Mouse (Mus musculus) urinary bladder, postnatal 4 days (tissue): ENCODE results near the gene Mrpl48.

Source experiments
- DNase-seq, 2 experiments: peaks; one replicate each; pipeline ENCODE4 v3.0.0; 2021 to 2022; ENCODE audit warnings: low spot score in 2 of 2

The Mrpl48 gene

GRCm38 (mm10) chr7:100608130-100608741, at the start of gene Mrpl48:
Mrpl48 (minus strand) TSS chr7:100608301.
- DNase-seq, result peak; percentile 57 to 62

- DNase-seq, result no peak
Measured at GRCm38 (mm10) chr7:100656739-100657138, 48.6 kb upstream of the Mrpl48 start.

- DNase-seq, result no peak
Measured at GRCm38 (mm10) chr7:100654441-100654840, 46.3 kb upstream of the Mrpl48 start.

- DNase-seq, result peak in 1 of 2 experiments; percentile 16
Measured at GRCm38 (mm10) chr7:100653480-100654266, 45.6 kb upstream of the Mrpl48 start.

GRCm38 (mm10) chr7:100651011-100651410, 42.9 kb upstream of the Mrpl48 start:
- no peak for DNase-seq

GRCm38 (mm10) chr7:100650421-100650820, 42.3 kb upstream of the Mrpl48 start:
- DNase-seq, result no peak

GRCm38 (mm10) chr7:100649826-100650225, 41.7 kb upstream of the Mrpl48 start:
- DNase-seq, result no peak

GRCm38 (mm10) chr7:100649095-100649494, 41.0 kb upstream of the Mrpl48 start:
- DNase-seq, result no peak

GRCm38 (mm10) chr7:100645147-100645546, 37.0 kb upstream of the Mrpl48 start:
- DNase-seq, result peak in 1 of 2 experiments; percentile 73

GRCm38 (mm10) chr7:100642413-100642812, 34.3 kb upstream of the Mrpl48 start:
- no peak for DNase-seq

- no peak for DNase-seq
Measured at GRCm38 (mm10) chr7:100637657-100638056, 29.6 kb upstream of the Mrpl48 start.

GRCm38 (mm10) chr7:100624538-100624937, 16.4 kb upstream of the Mrpl48 start:
- no peak for DNase-seq

- no peak for DNase-seq
Measured at GRCm38 (mm10) chr7:100622277-100622676, 14.2 kb upstream of the Mrpl48 start.

GRCm38 (mm10) chr7:100616121-100616857, 8.2 kb upstream of the Mrpl48 start:
- DNase-seq, result no peak

- DNase-seq, result no peak
Measured at GRCm38 (mm10) chr7:100608910-100609309, 809 bp upstream of the Mrpl48 start.

GRCm38 (mm10) chr7:100607214-100608129, 629 bp downstream of the Mrpl48 start, which contains the start of gene Rab6a:
Rab6a (plus strand) TSS chr7:100607410.
- peak; percentile 97 to 98 for DNase-seq

GRCm38 (mm10) chr7:100600211-100600610, 7.9 kb downstream of the Mrpl48 start:
- no peak for DNase-seq

GRCm38 (mm10) chr7:100593349-100593748, 14.8 kb downstream of the Mrpl48 start:
- no peak for DNase-seq

GRCm38 (mm10) chr7:100591522-100591852, 16.6 kb downstream of the Mrpl48 start:
- no peak for DNase-seq

GRCm38 (mm10) chr7:100590845-100591521, 17.1 kb downstream of the Mrpl48 start:
- peak; percentile 75 to 76 for DNase-seq

- no peak for DNase-seq
Measured at GRCm38 (mm10) chr7:100590504-100590844, 17.6 kb downstream of the Mrpl48 start.
